Mouse (Mus musculus): ENCODE measurements around the gene Cebpg.

Cebpg gene

DNA sequence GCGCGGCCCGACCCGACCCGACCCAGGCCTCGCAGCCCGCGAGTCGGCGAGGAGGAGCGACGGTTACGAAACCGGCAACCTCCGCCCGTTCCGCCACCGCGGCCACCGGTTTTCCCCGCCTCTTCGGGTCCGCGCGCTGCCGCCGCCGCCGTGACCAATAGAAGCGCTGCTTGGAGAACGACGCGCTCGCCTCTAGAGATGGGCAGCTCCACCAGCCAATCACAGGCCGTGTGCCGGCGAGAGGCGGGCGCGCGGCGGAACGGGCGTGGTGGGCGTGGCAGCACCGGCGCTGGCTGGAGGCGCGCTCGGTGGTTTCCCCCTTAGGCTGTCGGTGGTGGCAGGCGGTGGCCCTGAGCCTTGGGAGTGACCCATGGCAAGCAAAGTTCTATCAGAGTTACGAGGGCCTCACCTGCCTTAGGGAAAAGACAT is at the start of gene Cebpg:
Gene Cebpg (minus strand): TSS at position 138 of the 429 bp plus-strand sequence.
- DNase-seq (ENCODE audit: low spot score), result peak; percentile 97

DNA sequence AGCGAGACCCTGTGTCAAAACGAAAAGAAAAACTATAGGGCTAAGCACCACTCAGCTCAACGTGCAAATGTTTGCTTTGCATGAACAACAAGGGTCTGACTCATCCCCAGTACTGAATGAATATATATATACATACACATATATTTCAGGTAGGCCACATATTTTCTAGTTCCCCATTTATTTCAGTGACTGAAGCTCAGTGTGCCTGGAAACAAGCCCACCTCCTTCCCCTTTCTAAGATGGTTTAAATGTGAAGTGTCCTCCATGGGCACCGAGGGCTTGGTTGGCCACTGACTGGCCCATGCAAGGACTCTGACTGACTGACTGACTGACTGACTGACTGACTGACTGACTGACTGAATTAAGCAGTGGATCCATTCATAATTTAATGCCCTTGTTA is 43.2 kb upstream of the Cebpg start:
- no peak for DNase-seq (ENCODE audit: low spot score)

GRCm38 (mm10) chr7:35098777-35099176 is 42.4 kb upstream of the Cebpg start:
- no peak for DNase-seq (ENCODE audit: low spot score)

DNA sequence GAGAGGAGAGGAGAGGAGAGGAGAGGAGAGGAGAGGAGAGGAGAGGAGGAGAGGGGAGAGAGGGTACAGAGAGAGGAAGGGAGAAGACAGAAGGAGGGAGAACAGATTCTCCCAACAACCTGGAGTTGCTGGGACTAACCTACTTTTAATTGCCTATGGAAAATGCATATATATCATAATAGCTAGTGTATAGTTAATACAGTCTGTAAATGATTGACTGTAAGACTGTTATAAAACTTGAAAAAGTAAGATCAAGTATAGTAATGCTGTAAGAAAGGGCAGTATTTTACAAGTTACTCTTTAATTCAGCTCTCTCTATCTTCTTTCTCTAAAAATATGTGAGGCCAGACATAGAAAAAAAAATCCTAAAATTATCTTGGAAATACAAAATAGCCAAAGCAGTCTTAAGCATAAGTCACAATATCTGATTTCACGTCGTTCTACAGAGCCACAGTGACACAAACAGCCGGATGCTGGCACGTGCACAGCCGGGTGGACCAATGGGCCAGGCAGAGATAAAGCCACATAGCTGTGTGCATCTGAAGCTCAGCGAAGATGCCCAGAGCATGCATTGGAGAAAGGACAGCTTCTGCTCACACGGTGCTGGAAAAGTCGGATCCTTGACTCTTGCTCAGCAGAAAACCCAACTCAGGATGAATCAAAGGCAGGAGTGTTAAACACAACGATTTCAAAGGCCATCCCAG is 38.8 kb upstream of the Cebpg start:
- DNase-seq (ENCODE audit: low spot score), result no peak

- no peak for DNase-seq (ENCODE audit: low spot score)
Measured at GRCm38 (mm10) chr7:35090550-35090949, 34.2 kb upstream of the Cebpg start.

DNA sequence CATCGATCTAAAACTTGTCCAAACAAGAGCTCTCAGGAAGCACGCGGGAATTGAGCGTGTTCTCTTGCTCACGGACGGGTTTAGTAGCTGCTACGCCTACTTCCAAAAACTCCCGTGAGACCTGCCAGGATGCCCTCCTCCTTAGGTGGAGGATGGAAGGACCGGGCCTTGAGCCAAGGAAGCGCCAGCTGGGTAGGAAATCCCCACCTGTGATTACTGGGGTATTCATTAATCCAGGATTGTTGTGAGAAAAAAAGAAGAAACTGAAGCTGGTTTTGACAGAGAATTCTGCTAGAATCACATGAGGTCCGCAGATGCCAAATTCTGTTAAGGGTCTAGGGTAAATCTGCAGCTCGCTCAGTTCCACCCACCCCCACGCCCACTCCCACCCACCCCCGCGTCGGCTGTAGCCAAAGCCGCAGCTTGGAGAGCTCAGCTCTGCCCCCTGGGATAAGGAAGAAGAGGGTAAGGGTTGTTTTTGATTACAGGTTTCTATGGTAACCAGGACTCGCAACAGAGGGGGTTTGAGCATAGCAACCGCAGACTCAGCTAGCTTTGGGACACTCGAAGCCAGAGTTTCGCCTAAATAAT is 30.0 kb upstream of the Cebpg start:
- DNase-seq (ENCODE audit: low spot score), result no peak

DNA sequence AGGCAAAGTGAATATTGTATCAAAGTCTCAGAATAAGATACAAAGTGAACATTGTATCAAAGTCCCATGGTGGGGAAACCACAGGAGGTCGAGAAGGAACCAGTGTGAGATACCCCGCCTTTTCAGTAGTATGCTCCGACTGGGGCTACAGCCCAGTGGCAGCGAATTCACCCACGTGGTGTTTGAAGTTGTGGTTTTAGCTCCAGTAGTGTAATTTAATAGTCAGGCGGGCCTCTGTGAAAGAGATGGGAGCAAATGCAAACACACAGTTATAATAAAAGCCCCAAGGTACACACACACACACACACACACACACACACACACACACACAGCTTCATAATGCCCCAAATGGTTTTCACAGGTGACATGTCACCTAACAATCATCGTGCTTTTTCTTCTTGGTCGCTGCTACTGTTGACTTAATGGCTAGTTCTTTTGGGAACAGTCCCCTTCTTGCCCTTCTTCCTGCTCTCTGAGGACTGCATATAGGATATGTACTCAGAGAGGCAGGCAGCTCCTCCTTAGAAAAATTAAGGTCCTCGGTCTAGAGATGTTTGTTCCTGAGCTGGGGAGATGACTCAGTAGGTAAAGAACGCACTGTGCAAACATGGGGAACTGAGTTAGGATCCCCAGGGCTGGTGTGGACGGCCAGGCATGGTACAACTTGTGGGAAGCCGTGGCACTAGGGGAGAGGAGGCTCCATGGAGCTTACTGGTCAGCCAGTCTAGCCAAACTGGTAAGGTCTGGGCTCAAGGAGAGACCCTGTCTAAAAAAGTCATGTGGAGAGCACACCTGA is 28.4 kb upstream of the Cebpg start:
- no peak for DNase-seq (ENCODE audit: low spot score)

- no peak for DNase-seq (ENCODE audit: low spot score)
Measured at GRCm38 (mm10) chr7:35081406-35082104, 25.2 kb upstream of the Cebpg start.

GRCm38 (mm10) chr7:35080843-35081338 is 24.5 kb upstream of the Cebpg start:
- DNase-seq (ENCODE audit: low spot score), result no peak

DNA sequence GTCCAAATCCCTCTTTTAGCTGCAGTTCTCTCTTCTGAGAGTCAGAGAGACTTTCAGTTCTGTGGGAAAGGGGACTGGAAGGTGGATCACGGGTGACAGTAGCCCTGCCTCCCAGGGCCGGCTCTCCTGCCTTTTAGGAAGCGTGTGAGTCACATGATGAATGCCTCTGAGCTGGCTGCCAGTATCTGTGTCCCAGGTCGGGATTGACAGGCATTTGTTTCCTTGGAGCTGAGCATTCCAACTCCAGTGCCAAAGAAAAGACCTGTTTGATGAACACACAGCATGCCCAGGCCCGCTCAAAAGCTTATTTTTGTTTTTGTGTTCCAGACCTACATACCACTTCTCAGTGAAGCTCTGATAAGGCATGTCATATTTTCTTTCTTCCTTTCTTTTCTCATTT is 20.3 kb upstream of the Cebpg start:
- DNase-seq (ENCODE audit: low spot score), result no peak

- no peak for DNase-seq (ENCODE audit: low spot score)
Measured at GRCm38 (mm10) chr7:35066640-35067212, 10.4 kb upstream of the Cebpg start.

GRCm38 (mm10) chr7:35065958-35066357 is 9.6 kb upstream of the Cebpg start:
- no peak for DNase-seq (ENCODE audit: low spot score)

GRCm38 (mm10) chr7:35064286-35065258 is 8.2 kb upstream of the Cebpg start:
- DNase-seq (ENCODE audit: low spot score), result no peak

DNA sequence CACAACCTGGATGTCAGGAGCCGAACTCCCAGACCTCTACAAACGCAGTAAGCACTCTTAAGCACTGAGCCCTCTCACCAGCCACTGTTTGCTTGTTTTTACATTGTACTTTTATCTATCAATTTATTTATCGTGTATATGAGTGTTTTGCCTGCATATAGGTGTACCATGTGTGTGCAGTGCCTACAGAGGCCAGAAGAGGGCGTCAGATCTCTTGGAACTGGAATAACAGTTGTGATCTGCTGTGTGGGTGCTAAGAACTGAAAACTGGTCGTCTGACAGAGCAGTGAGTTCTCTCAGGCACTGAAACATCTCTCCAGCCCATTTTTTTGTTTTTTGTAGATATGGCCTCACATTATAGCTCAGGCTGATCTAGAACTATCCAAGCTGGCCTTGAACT is 3.1 kb upstream of the Cebpg start:
- DNase-seq (ENCODE audit: low spot score), result no peak

GRCm38 (mm10) chr7:35058329-35058728 is 2.0 kb upstream of the Cebpg start:
- DNase-seq (ENCODE audit: low spot score), result no peak

DNA sequence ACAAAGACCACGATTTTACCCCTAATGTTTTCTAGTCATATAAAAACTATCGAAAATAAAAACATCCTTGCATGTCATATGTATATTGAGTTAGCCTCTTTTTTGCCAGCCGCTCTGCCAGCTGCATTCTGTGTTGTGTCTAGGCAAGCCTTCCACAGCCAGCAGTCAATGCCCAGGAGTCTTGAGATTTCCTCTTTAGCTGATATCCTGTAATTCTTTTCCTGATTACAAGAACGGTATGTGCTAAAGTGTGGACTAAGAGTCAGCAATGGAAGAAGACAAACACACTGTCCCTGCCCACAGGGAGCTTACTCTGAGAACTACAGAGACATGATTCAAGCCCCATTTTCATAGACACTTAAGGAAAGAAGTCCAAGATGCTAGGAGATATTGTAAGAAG is 1.2 kb upstream of the Cebpg start:
- DNase-seq (ENCODE audit: low spot score), result no peak

DNA sequence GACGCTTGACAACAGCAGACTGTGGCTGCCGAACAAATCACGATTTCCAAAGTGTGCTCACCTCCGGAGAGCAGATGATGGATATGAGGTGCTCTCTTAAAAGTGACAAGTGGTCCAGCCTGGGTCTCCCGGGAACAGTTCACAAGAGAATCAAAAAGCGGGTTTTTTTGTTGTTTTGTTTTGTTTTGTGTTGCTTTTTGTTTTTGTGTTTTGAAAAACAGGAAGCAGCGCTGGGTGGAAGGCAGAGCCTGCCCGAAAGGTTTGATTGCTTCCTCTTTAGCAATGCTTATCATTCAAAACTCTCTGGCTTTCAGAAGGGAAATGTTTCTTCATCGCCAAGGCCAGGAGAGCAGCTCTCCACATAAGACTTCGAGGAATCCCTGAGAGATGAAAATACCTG is 626 bp upstream of the Cebpg start:
- DNase-seq (ENCODE audit: low spot score), result no peak

DNA sequence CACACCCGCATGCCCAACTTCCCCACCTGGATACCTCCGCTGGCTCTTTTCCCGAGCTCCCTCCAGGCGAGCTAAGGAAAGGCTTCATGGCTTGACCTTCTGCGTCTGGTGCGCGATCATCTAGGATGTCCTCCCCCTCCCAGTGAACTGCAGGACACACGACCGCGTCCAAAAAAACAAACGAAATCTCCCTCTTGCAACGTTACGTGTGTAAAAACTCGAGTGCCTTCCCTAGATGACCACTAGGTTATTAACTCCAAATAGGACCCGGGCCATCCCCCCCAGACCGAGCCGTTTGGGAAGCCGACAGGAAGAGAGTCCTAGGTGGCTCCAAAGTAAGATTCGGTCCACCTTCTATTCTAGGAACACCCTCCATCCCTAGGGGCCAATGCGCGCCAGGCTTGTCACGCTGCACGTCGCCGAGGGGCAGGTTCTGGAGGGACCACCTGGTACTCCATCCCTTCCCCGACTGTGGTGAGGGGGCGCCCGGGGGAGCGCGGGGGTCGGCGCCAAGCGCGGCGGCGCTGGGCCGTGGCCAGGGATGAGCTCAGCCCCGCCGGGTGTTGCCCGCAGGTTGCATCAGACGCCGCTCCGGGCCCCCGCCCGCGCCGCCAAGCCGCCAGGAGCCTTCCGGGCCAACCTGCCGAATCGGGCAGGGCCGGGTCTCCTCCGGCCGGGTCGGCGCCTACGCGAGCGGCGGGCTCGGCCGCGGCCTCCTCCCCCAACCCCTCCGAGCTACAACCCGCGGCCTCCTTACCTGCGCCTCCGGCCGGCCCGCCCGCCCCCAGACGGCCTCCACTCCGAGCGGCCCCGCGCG is 546 bp downstream of the Cebpg start:
- DNase-seq (ENCODE audit: low spot score), result no peak

GRCm38 (mm10) chr7:35054977-35055618 is 1.3 kb downstream of the Cebpg start:
- DNase-seq (ENCODE audit: low spot score), result no peak

Measured in spleen, adult 12 weeks (tissue).